Mouse (Mus musculus): ENCODE results near the gene Shisa8.
"Not testable (repeated sequence)": the region's sequence is repeated elsewhere in the genome, so short reads cannot be mapped to it uniquely, and the experiment has no call there.

The Shisa8 gene

DNA sequence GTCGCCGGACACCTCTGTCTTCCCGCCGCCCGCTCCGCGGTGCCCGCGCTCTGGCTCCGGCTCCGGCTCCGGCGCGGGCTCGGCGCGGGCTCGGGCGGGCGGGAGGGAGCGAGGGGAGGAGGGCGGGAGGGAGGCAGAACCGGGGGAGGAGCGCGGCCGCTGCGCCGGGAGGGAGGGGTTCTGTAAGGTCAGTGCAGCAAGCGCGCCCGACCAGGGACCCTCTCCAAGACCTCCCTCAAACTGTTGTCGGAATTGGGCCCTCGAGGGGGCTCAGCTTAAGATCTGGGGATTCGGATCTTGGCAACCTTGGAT lies at the start of gene Shisa8:
Gene Shisa8, minus strand, starts transcription at position 64 of the 312 bp plus-strand sequence.
- DNase-seq (ENCODE audit: low read depth, low spot score) = no peak

DNA sequence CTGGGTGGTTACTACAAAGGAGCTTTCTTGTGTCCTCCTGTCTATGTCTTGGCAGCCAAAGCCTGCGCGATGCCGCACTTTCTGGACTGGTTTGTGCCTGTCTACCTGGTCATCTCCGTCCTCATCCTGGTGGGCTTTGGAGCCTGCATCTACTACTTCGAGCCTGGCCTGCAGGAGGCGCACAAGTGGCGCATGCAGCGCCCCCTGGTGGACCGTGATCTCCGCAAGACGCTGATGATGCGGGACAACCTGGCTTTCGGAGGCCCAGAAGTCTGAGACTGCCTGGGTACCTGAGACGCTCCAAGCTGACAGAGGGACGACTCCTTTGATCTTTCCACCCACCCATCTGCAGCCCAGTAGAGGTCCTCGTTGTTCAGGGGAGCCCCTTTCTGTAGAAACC lies 46.9 kb upstream of the Shisa8 start:
- peak; percentile 72 for DNase-seq (ENCODE audit: low read depth, low spot score)

DNA sequence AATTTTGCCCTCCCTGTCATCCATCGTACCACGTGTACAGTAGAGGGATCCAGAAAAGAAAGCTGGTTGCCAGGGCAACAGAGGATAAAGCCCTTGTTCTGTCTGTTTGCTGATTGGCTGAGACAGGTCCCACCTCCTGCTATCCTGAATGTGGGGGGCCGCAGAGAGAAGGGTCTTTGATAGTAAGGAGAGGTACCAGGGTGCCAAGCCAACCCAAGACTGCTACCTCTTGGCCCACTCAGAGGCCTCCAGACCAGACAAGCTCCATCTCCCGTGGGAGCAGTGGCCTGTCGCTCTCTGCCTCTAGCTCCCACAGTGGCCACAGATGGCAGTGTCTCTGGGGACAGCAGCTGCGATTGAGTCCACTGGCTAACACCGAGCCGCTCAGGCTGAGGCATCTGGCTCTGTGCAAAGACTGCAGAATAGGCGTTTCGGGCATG lies 43.3 kb upstream of the Shisa8 start:
- DNase-seq (ENCODE audit: low read depth, low spot score) = no peak

DNA sequence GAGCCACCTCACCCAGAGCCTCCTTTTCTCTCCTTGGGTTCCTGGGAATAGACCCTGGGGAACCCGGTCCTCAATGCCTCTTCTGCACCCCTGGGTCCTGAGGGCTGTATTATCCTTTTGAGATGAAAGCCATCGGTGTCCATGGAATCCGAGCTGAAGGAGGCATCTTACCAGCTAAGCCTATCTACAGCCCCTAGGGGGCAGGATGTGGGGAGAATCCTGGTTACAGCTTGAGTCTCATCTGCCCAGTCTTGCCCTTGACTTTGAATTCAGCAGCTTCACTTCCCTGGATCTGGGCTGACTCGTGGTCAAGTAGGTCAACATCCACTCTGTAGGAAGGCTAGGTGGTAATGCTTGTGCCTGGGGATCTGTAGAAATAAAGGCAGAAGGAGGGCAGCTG lies 42.6 kb upstream of the Shisa8 start:
- no peak for DNase-seq (ENCODE audit: low read depth, low spot score)

DNA sequence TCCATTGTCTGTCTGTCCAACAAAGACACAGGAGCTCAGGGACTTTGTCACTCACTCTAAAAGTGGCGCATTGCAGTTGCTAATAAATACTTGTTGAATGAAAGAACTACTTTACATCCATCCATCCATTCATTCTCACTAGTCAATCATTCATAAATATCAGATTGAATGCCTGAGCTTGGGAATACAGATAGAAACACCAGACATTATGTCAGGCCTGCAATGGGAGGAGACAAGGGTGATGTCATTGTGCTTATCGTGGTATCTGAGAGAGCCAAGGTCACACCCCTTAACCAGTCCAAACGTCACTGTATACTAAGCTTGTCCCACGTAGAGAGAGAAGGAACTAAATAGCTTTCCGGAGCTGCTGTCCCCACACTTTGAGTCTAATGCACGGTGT lies 39.5 kb upstream of the Shisa8 start, which contains the start of gene 1500009C09Rik:
Gene 1500009C09Rik, plus strand, starts transcription at position 301 of the 400 bp plus-strand sequence.
- DNase-seq (ENCODE audit: low read depth, low spot score) = no peak

DNA sequence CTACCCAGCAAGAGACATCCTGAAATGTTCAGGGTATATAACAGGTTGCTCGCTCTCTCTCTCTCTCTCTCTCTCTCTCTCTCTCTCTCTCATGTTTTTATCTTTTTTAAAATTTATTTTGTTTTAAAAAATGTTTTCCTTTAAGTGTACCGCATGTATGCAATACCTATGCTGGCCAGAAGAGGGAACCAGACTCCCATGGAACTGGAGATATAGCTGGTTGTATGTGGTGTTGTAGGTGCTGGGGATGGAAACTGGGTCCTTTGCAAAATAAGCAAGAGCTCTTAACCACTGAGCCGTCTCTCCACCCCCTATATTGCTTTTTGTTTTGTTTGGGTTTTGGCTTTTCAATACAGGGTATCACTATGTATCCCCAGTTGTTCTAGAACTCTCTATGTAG lies 39.0 kb upstream of the Shisa8 start:
- no peak for DNase-seq (ENCODE audit: low read depth, low spot score)

DNA sequence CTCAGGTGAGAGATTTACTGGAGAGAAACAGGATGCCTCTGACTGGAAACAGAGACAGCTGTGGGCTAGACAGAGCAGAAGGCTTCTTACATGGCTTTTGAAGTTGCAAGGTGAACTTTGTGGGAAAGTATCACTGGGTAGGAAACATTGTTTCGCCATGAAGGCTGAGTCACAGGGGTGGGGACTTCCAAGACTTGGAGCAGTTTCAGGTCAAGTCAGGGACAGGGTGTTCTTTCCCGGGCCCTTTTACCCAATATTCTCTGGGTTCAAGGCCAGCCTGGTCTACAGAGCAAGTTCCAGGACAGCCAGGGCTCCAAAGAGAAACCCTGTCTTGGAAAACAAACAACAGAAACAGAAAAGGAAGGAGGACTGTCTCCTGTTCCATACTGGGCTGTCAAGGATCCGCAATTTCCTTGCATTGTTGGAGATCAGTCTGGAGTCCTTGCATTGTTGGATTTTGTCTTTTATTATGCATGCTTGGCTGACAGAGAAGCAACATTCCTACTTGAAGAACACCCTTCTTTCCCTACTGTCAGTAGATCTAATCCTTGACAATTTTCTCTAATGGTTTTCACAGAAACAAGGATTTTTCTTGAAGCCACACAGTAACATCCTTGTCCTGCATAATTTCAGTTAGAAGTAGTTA lies 34.6 kb upstream of the Shisa8 start:
- no peak for DNase-seq (ENCODE audit: low read depth, low spot score)

DNA sequence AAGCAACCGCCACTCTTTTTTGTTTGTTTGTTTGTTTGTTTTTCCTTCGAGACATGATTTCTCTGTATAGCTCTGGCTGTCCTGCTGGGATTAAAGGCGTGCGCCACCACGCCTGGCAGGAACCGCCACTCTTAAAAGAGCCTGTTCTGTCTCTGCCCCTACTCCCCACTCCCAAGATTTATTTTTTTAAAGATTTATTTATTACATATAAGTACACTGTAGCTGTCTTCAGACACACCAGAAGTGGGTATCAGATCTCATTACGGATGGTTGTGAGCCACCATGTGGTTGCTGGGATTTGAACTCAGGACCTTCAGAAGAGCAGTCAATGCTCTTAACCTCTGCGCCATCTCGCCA lies 32.2 kb upstream of the Shisa8 start:
- not testable (repeated sequence) for DNase-seq (ENCODE audit: low read depth, low spot score)

DNA sequence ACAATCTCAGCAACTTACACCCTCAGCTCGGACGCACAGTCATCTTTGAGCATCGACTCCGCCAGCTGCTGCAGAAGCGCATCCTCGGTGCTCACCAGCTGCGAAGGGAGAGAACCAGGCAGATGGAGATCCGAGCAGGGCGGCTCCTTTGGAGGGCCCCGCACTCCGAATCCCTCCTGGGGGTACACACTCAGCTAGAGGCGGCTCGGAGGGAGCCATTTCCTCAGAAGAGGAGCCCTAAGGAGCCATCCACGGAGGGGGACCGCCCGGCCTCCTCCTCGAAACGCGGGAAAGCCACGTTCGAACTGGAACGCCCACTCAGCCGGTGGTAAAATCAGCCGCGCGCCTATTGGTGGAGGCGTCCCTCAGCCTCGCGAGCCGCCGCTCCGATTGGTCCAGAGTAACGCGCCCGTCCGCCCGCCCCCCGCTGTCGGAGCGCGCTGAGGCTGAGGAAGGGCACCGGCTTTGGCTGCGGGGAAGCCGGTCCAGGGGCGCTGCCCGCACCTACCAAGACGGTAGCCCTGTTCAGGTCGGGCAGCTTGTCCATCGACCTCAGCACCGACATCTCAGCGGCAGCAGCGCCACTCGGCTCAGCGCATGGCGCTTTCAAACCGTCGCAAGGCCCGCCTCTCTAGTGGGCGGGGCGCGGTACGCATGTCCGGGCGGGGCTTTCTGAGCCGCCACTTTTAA lies 31.6 kb upstream of the Shisa8 start, which contains the start of gene Cenpm:
Gene Cenpm, minus strand, starts transcription at position 634 of the 690 bp plus-strand sequence.
- peak; percentile 93 for DNase-seq (ENCODE audit: low read depth, low spot score)

DNA sequence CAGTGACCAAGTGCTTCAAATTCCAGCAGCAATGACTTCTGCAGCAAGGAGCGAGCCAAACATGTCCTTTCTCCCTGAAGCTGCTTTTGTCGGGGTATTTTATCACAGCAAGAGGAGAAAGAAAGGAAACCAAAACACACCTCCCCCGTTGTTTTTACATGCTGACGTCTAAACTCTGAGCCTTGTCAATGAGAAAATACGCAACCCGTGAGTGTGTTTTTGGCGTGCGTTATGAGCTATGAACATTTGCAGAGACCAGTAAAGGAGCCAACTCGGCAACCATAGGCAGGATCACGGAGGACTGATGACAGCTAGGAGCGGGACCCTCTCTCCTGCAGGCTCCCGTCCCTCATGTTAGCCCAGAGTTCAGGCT lies 31.1 kb upstream of the Shisa8 start:
- peak; percentile 51 for DNase-seq (ENCODE audit: low read depth, low spot score)

DNA sequence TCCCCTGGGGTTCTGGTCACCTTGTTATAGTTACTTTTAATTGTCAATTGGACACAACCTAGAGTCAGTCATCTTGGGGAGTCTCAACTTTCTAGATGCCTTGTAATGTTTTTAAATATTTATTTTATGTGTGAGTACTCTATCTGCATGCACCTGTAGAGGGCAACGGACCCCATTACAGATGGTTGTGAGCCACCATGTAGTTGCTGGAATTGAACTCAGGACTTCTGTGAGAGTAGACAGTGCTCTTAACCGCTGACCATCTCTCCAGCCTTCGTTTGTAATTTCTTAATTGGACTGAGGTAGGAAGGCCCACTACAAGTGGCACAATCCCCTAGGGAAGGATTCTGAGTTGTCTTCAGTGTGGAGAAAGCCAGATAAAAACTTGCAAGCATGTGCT lies 30.7 kb upstream of the Shisa8 start:
- no peak for DNase-seq (ENCODE audit: low read depth, low spot score)

DNA sequence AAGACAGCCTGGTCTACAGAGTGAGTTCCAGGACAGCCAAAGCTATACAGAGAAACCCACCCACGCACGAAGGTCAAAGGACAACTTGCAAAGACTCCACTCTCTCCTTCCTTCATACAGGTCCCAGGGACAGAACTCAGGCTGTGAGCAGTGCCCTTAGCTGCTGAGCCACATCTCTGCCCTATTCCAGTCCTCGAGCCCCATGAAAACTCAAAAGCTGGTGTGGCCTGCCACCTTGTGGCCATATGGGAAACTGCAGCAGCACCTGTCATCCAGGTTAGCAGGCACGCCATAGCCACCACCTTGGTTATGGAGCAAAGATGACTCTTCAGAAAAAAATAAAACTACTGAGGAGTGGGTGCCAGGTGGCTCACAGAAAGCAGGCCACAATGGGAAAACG lies 23.9 kb upstream of the Shisa8 start:
- peak; percentile 81 for DNase-seq (ENCODE audit: low read depth, low spot score)

DNA sequence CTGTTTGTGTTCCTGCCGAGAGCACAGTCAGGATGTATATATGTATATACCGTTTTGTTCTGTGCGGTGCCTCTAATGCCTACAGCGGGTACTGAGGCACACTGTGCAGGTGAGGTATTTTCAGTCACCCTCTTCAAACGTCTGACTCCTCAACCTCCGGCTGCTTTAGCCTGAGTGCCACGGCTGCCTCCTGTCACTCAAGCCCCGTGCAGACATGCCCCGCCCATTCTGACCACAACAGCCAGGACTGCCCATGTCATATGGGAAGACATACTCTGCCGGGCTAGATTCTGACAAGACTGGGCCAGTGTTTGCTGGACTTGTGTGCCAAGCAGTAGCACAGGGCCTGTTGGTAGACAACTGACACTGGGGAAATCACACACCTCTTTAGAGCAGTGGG lies 23.0 kb upstream of the Shisa8 start:
- DNase-seq (ENCODE audit: low read depth, low spot score) = no peak

DNA sequence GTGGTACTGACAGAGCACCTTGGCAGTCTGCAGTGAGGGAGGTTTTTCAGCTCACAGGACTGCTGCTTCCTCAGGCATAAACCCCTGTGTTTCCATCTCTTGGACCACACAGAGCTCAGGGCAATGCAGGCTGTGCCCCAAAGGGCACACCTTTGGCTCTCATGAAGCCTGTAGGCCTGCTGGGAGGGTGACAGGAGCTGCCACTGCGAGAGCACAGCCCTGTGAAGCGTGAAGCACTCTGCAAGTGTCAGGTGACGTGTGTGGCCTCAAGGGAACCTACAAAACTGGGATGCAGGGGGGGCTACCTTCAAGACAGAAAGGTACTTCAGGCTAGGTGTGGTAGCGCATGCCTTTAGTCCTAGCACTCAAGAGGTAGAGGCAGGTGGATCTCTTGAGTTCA lies 20.0 kb upstream of the Shisa8 start:
- no peak for DNase-seq (ENCODE audit: low read depth, low spot score)

DNA sequence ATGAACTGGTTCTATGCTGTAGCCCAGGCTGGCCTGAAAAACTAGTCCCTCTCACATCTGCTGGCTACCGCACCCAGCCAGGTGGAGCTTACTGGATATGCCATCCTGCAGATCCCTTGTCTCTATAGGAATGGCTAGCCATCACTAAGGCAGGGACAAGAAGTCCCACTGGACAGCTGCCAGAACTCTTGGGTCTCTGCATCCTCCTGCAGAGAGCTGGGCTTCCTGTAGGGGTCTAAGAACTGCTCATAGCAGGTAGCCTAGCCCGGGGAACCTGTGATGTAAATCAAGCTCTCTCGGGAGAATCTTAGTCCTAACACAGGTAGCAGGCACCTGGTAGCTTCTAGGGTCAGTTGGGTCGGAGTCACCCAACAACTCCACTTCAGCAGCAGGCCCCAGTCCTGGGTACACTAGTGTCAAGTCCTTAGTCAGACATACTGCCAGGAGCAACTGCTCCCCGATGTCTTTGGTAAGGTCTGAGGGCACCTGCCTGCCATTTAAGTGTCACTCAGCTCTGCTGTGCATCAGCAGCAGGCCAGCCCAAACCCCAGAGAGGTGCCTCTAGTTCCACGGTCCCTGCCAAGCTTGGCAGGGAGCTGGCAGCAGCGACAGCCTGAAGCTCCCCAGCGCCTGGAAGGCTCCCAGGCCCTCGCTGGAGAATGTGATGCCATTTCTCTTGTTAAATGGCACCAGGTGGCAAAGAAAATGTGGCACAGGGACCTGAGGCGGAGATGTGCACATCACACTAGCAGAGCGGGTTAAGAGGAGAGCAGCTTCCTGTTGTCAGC lies 19.2 kb upstream of the Shisa8 start:
- no peak for DNase-seq (ENCODE audit: low read depth, low spot score)

DNA sequence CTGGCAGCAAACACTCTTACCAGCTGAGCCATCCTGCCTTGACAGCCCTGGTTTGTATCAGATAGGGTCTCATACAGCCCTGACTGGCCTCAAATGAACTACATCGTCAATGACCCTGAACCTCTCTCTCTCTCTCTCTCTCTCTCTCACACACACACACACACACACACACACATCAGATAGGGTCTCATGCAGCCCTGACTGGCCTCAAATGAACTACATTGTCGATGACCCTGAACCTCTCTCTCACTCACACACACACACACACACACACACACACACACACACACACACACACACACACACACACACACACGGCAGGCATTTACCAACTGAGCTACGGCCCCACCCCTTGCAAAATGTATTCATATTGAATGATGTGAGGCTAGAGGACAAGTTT lies 18.5 kb upstream of the Shisa8 start:
- no peak for DNase-seq (ENCODE audit: low read depth, low spot score)

DNA sequence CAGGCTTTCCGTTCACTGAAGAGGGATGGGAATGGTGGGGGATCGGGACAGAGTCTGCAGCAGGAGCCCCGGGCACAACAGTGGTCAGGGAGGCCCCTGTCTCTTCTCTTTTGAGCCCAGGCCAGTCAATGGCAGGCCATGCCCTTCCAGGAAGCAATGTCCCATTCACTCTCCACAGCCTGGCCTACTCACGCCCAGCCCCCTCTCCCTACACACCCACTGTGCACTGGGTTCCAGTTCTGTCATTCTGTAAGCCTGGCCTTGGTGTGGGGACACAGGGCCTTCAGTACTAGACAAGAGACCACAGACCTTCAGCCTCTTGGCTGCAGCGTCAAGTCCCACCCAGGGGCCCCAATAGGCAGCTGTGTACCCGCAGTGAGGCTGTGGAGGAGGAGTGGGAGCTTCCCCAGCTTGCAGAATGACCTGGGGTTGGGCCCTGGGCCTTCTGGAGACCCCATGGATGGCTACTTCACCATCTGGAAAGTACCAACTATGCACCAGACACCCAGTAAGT lies 17.5 kb upstream of the Shisa8 start:
- DNase-seq (ENCODE audit: low read depth, low spot score) = no peak

DNA sequence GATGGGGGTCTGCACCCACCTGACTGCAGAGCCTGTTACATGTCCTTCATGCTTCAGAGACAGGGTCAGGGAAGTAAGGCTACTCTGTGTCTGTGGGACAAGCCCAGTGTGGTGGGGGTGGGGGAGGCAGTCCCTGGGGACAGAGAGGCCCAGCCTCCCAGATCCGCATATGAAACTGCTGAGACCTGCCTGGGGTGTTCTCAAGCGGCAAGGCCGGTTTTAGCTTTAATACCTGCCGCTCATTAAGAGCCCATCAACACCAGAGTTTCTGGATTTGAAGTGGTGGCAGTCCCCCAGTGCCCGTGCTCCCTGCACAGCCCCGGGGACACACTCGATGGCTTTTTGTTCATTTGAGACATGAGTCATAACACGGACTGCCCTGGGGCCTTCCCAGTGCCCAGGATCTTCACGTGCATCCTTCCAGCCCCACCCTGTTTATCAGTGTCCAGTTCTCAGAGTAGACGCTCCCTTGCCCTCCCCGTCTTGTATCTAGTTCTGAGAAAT lies 17.0 kb upstream of the Shisa8 start:
- DNase-seq (ENCODE audit: low read depth, low spot score) = no peak

DNA sequence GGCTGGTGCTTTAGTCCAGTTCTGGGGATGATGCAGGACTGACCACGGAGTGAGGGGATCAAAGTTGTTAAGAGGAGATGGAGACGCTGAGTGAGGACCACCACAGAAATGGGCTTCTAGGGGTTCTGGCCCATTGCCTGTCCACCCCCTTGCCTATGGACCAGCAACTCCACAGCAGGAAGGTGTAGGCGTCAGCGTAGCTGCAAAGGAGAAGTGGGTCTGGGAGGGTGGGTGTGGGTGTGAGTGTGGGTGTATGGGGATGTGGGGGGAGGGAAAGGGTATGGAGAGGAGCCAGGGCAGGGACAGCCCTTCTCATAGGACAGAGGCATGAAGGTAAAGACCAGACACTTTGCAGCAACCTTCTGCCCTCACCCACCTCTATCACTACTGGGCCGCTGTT lies 13.2 kb upstream of the Shisa8 start:
- DNase-seq (ENCODE audit: low read depth, low spot score) = no peak

DNA sequence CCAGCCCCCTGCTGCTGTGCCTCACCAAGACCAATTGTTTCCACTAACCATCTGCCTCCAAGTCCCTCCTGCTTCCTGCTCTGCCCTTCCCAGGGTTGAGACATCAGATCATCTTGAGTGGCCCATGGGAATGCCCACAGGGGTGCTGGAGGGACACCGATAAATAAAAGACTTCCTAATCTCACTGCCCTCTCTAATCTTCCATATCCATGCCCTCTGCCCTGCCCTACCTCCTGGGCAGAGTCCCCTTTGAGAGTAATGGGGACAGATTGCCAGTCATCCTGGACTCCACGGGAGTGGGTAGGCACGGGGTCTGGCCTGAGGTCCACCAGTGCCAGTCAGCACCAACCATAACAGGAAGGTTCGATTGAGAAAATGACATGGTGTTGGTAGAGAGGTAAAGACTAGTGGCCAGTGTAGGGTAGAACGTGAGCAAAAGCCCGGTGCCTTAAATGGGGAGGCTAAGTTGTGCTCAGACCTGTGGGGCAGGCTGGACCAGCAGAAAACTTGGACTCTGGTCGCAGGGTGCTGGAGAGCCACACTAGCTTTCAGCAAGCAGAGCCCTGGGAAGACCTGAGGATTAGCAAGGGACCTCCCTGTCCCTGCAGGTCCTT lies 12.1 kb upstream of the Shisa8 start:
- DNase-seq (ENCODE audit: low read depth, low spot score) = no peak

DNA sequence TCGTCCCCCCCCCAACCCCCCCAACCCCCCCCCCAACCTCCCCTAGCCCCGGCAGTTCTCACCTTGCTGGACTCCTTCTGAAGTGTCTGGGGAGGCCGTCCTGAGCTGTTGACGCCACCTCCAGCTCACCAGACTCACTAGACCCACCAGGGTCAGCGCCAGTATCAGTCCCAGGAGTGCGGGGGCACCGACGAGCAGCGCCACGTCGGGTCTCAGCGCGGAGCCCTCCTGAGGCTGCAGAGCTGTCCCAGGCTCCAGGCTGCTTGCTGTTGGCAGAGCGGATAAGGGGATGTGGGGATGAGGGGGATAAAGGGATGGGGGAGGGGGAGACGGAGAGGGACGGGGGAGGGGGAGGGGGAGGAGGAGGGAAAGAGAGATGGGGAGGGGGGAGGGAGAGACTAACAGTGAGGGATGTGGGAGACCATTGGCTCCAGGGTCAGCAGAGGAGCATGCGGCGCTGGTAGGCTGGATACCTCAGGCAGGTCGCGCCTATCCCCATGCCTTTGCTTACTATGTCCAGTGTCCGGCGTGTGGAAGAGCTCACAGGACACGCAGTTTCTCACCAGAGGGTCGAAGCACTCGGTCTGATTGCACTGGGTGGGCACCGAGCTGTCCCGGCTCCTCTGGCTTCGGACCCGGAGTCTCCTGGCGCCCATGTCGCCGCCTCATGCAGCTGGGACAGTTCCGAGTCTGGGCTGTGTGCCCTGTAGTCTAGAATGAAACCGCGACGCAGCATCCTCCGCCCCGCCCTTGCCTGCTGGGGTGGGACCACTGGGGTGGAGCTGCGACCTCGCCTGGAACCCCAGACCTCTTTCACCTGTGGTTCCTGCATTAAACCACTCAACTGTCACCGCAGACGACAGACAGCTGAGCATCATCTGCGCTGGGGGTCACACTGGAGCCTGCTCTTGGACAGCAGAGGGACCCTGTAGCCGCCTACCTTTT lies 11.3 kb upstream of the Shisa8 start, which contains the start of gene Tnfrsf13c:
Gene Tnfrsf13c, minus strand, starts transcription at position 713 of the 945 bp plus-strand sequence.
- peak; percentile 57 for DNase-seq (ENCODE audit: low read depth, low spot score)

All from CD4-positive helper T cell, adult 2 months (primary cell).